Mouse (Mus musculus) right cerebral cortex, postnatal 14 days (tissue): ENCODE results near the gene Ykt6.
"Not testable (repeated sequence)": the region's sequence is repeated elsewhere in the genome, so short reads cannot be mapped to it uniquely, and the experiment has no call there.

Source experiments
- DNase-seq: peaks from one replicate; pipeline ENCODE4 v3.0.0; 2022

The Ykt6 gene

GRCm38 (mm10) chr11:5955546-5956276, at the start of gene Ykt6:
Gene Ykt6 (plus strand): TSS chr11:5955693.
- DNase-seq = peak; percentile 94

- DNase-seq = no peak
Measured at GRCm38 (mm10) chr11:5905778-5906518, 49.5 kb upstream of the Ykt6 start.

GRCm38 (mm10) chr11:5907096-5907495, 48.4 kb upstream of the Ykt6 start:
- DNase-seq = no peak

- no peak for DNase-seq
Measured at GRCm38 (mm10) chr11:5908642-5909041, 46.9 kb upstream of the Ykt6 start.

- DNase-seq = peak; percentile 74
Measured at GRCm38 (mm10) chr11:5912635-5913034, 42.9 kb upstream of the Ykt6 start.

- DNase-seq = no peak
Measured at GRCm38 (mm10) chr11:5913256-5913655, 42.2 kb upstream of the Ykt6 start.

- no peak for DNase-seq
Measured at GRCm38 (mm10) chr11:5913936-5914335, 41.6 kb upstream of the Ykt6 start.

- DNase-seq = no peak
Measured at GRCm38 (mm10) chr11:5914940-5915339, 40.6 kb upstream of the Ykt6 start.

GRCm38 (mm10) chr11:5915429-5916177, 39.9 kb upstream of the Ykt6 start:
- DNase-seq = no peak

- no peak for DNase-seq
Measured at GRCm38 (mm10) chr11:5916178-5916548, 39.3 kb upstream of the Ykt6 start.

- DNase-seq = no peak
Measured at GRCm38 (mm10) chr11:5918111-5918510, 37.4 kb upstream of the Ykt6 start.

GRCm38 (mm10) chr11:5919606-5920005, 35.9 kb upstream of the Ykt6 start:
- DNase-seq = no peak

- DNase-seq = no peak
Measured at GRCm38 (mm10) chr11:5920323-5920960, 35.1 kb upstream of the Ykt6 start.

GRCm38 (mm10) chr11:5924699-5925098, 30.8 kb upstream of the Ykt6 start:
- no peak for DNase-seq

GRCm38 (mm10) chr11:5926696-5927220, 28.7 kb upstream of the Ykt6 start:
- no peak for DNase-seq

GRCm38 (mm10) chr11:5930578-5930977, 24.9 kb upstream of the Ykt6 start:
- DNase-seq = no peak

GRCm38 (mm10) chr11:5931947-5932346, 23.5 kb upstream of the Ykt6 start:
- not testable (repeated sequence) for DNase-seq

- DNase-seq = not testable (repeated sequence)
Measured at GRCm38 (mm10) chr11:5934531-5934930, 21.0 kb upstream of the Ykt6 start.

- DNase-seq = no peak
Measured at GRCm38 (mm10) chr11:5942966-5943365, 12.5 kb upstream of the Ykt6 start.

- no peak for DNase-seq
Measured at GRCm38 (mm10) chr11:5945096-5945495, 10.4 kb upstream of the Ykt6 start.

- no peak for DNase-seq
Measured at GRCm38 (mm10) chr11:5947796-5948195, 7.7 kb upstream of the Ykt6 start.

GRCm38 (mm10) chr11:5948546-5949250, 6.8 kb upstream of the Ykt6 start:
- no peak for DNase-seq
